Mouse (Mus musculus) forebrain, embryonic 11.5 days (tissue): Measurements from ENCODE around the gene Fmn2. TPM values are rescaled to one million over a fixed set of nuclear protein-coding genes. Genes with fewer than 3 reads are reported as not detected.
A peak's percentile ranks its signal among the peaks of the same experiment; 100 is the strongest.

Experiments
- ATAC-seq: fragments of 200-750 bp; cut with Nextera tagmentation; replicated peaks from 2 replicates; pipeline ENCODE4 v1.8.0; 2017; ENCODE audit warnings: moderate TSS enrichment; ENCODE audit not compliant: low FRiP score
- DNase-seq: peaks from one replicate; pipeline ENCODE4 v3.0.0-alpha.2; 2017; ENCODE audit warnings: low spot score
- H3K27ac ChIP-seq: fragments of 300-500 bp; sonication (generic); 2 replicates; pipeline ENCODE4 v1.5.1; 2014; ENCODE audit warnings: low read depth, low read length
- H3K27me3 ChIP-seq: fragments of 300-500 bp; sonication (generic); 2 replicates; pipeline ENCODE4 v1.6.1; 2014; ENCODE audit warnings: mild to moderate bottlenecking, low read length, mixed read lengths; ENCODE audit not compliant: control insufficient read depth, insufficient read depth
- H3K36me3 ChIP-seq: fragments of 300-500 bp; sonication (generic); 2 replicates; pipeline ENCODE4 v1.6.1; 2014; ENCODE audit warnings: mild to moderate bottlenecking, low read length, moderate library complexity, mixed read lengths; ENCODE audit not compliant: control insufficient read depth, insufficient read depth
- H3K4me1 ChIP-seq: fragments of 300-500 bp; sonication (generic); replicated peaks from 2 replicates; pipeline ENCODE4 v1.6.1; 2014; ENCODE audit warnings: low read length, mixed read lengths; ENCODE audit not compliant: control insufficient read depth, insufficient read depth
- H3K4me2 ChIP-seq: fragments of 300-500 bp; sonication (generic); 2 replicates; pipeline ENCODE4 v1.6.1; 2014; ENCODE audit warnings: low read depth, mild to moderate bottlenecking, low read length, moderate library complexity, mixed read lengths; ENCODE audit not compliant: severe bottlenecking
- H3K4me3 ChIP-seq: fragments of 300-500 bp; sonication (generic); 2 replicates; pipeline ENCODE4 v1.5.1; 2014; ENCODE audit warnings: low read depth, low read length
- H3K9ac ChIP-seq: fragments of 300-500 bp; sonication (generic); 2 replicates; pipeline ENCODE4 v1.6.1; 2014; ENCODE audit warnings: low read length
- H3K9me3 ChIP-seq: fragments of 300-500 bp; sonication (generic); 2 replicates; pipeline ENCODE4 v1.6.1; 2016; ENCODE audit warnings: low read length, mixed read lengths; ENCODE audit not compliant: control insufficient read depth
- WGBS: fragments of 180-500 bp; shearing (Covaris S2); extraction: QIAGEN DNeasy Blood & Tissue Kit; methylation state at CpG from one replicate; pipeline ENCODE4 v1.1.7; 2014; 5-methylcytosine and 5-hydroxymethylcytosine counted together
- polyA plus RNA-seq: library from polyadenylated mRNA; unstranded; fragments of >200 nt; fragmentation: Nextera tagmentation; extraction: Ambion mirVana; gene quantifications from 2 replicates; pipeline ENCODE4 v1.2.1, GENCODE M21; 2014

The Fmn2 gene
- polyA plus RNA-seq, 1 experiment from 2014 or later, result 8.0 TPM

- Histone ChIP-seq H3K27me3 (no peaks in the 10 kb centered on the region), H3K9ac (no peak overlapping the region), H3K4me1 (no peaks in the 10 kb centered on the region), H3K4me3 (no peak overlapping the region), H3K36me3 (no peaks in the 10 kb centered on the region), H3K9me3 (no peaks in the 10 kb centered on the region), H3K4me2 (no peak overlapping the region), H3K27ac (no peak overlapping the region)
- no peak for DNase-seq
- 93% methylated on average over 3 of the region's 3 CpGs for WGBS
- no peak for ATAC-seq
Observed at GRCm38 (mm10) chr1:174568609-174569008, 67.0 kb downstream of the Fmn2 start.

- WGBS, result 76% methylated on average over 5 of the region's 5 CpGs
Observed at GRCm38 (mm10) chr1:174592420-174592980, 90.9 kb downstream of the Fmn2 start.

GRCm38 (mm10) chr1:174594989-174595388, 93.4 kb downstream of the Fmn2 start:
- Histone ChIP-seq H3K27ac (no peak overlapping the region), H3K36me3 (no peaks in the 10 kb centered on the region), H3K4me1 (no peaks in the 10 kb centered on the region), H3K4me2 (no peak overlapping the region), H3K9ac (no peak overlapping the region), H3K27me3 (no peaks in the 10 kb centered on the region), H3K4me3 (no peak overlapping the region), H3K9me3 (no peaks in the 10 kb centered on the region)
- WGBS, result 10% methylated on average over 4 of the region's 4 CpGs
- DNase-seq (peak; percentile 74), ATAC-seq (no peak)

More at GRCm38 (mm10) chr1:174592420-174592980, 90.9 kb downstream of the Fmn2 start:
- Histone ChIP-seq H3K9ac (no peak overlapping the region), H3K9me3 (no peaks in the 10 kb centered on the region), H3K4me2 (no peak overlapping the region), H3K4me1 (no peaks in the 10 kb centered on the region), H3K4me3 (no peak overlapping the region), H3K27me3 (no peaks in the 10 kb centered on the region), H3K27ac (no peak overlapping the region), H3K36me3 (no peaks in the 10 kb centered on the region)
- no peak for DNase-seq
- ATAC-seq, result no peak

GRCm38 (mm10) chr1:174597495-174597894, 95.9 kb downstream of the Fmn2 start:
- no peak overlapping the region for H3K27ac ChIP-seq
- 93% methylated on average over 3 of the region's 3 CpGs for WGBS
- H3K4me1 ChIP-seq, result no peaks in the 10 kb centered on the region
- no peaks in the 10 kb centered on the region for H3K9me3 ChIP-seq
- no peak overlapping the region for H3K9ac ChIP-seq
- no peaks in the 10 kb centered on the region for H3K36me3 ChIP-seq
- no peak overlapping the region for H3K4me2 ChIP-seq
- no peaks in the 10 kb centered on the region for H3K27me3 ChIP-seq
- no peak for ATAC-seq
- no peak overlapping the region for H3K4me3 ChIP-seq
- no peak for DNase-seq

GRCm38 (mm10) chr1:174598226-174598625, 96.6 kb downstream of the Fmn2 start:
- H3K4me1 ChIP-seq, result no peaks in the 10 kb centered on the region
- H3K9me3 ChIP-seq, result no peaks in the 10 kb centered on the region
- no peak overlapping the region for H3K27ac ChIP-seq
- H3K36me3 ChIP-seq, result no peaks in the 10 kb centered on the region
- DNase-seq, result no peak
- no peak for ATAC-seq
- no peaks in the 10 kb centered on the region for H3K27me3 ChIP-seq
- WGBS, result 95% methylated on average over 6 of the region's 6 CpGs
- no peak overlapping the region for H3K4me3 ChIP-seq
- no peak overlapping the region for H3K4me2 ChIP-seq
- H3K9ac ChIP-seq, result no peak overlapping the region

- no peaks in the 10 kb centered on the region for H3K9me3 ChIP-seq
- 95% methylated on average over 2 of the region's 2 CpGs for WGBS
- H3K9ac ChIP-seq, result no peak overlapping the region
- no peak overlapping the region for H3K4me2 ChIP-seq
- no peak overlapping the region for H3K27ac ChIP-seq
- H3K27me3 ChIP-seq, result no peaks in the 10 kb centered on the region
- no peaks in the 10 kb centered on the region for H3K36me3 ChIP-seq
- no peaks in the 10 kb centered on the region for H3K4me1 ChIP-seq
- ATAC-seq, result no peak
- H3K4me3 ChIP-seq, result no peak overlapping the region
- DNase-seq, result no peak
Observed at GRCm38 (mm10) chr1:174600041-174600440, 98.4 kb downstream of the Fmn2 start.

- Histone ChIP-seq H3K9ac (no peak overlapping the region), H3K9me3 (no peaks in the 10 kb centered on the region), H3K4me2 (no peak overlapping the region), H3K27ac (no peak overlapping the region), H3K4me1 (no peaks in the 10 kb centered on the region), H3K27me3 (no peaks in the 10 kb centered on the region), H3K4me3 (no peak overlapping the region), H3K36me3 (no peaks in the 10 kb centered on the region)
- no peak for DNase-seq
- WGBS, result 71% methylated on average over 1 of the region's 1 CpGs
- no peak for ATAC-seq
Observed at GRCm38 (mm10) chr1:174600620-174601019, 99.0 kb downstream of the Fmn2 start.

- WGBS, result 80% methylated on average over 4 of the region's 4 CpGs
- Histone ChIP-seq H3K4me2 (no peak overlapping the region), H3K27ac (no peak overlapping the region), H3K4me3 (no peak overlapping the region), H3K4me1 (no peaks in the 10 kb centered on the region), H3K9ac (no peak overlapping the region), H3K36me3 (no peaks in the 10 kb centered on the region), H3K9me3 (no peaks in the 10 kb centered on the region), H3K27me3 (no peaks in the 10 kb centered on the region)
- ATAC-seq, result no peak
- DNase-seq, result no peak
Observed at GRCm38 (mm10) chr1:174617368-174617767, 115.7 kb downstream of the Fmn2 start.

- H3K27me3 ChIP-seq, result no peaks in the 10 kb centered on the region
- ATAC-seq, result no peak
- DNase-seq, result no peak
- no peak overlapping the region for H3K4me3 ChIP-seq
- H3K9ac ChIP-seq, result no peak overlapping the region
- 28% methylated on average over 1 of the region's 1 CpGs for WGBS
- no peaks in the 10 kb centered on the region for H3K36me3 ChIP-seq
- no peak overlapping the region for H3K4me2 ChIP-seq
- H3K9me3 ChIP-seq, result no peaks in the 10 kb centered on the region
- no peaks in the 10 kb centered on the region for H3K4me1 ChIP-seq
- H3K27ac ChIP-seq, result no peak overlapping the region
Observed at GRCm38 (mm10) chr1:174621512-174621911, 119.9 kb downstream of the Fmn2 start.
